Mouse (Mus musculus) left cerebral cortex, postnatal 36 days (tissue): Measurements from ENCODE around the gene Insl3. TPM values are rescaled to one million over a fixed set of nuclear protein-coding genes. Genes with fewer than 3 reads are reported as not detected.
"Not testable (repeated sequence)": the region's sequence is repeated elsewhere in the genome, so short reads cannot be mapped to it uniquely, and the experiment has no call there.

Experiments used
- DNase-seq, 2 experiments: peaks; one replicate each; pipeline ENCODE4 v3.0.0; 2021 to 2022; ENCODE audit warnings: low spot score in 2 of 2, mixed read lengths in 1 of 2
- intact Hi-C: fragments of 180-260 bp; cut with DNase I; formaldehyde crosslinking; loops from one replicate; pipeline ENCODE4 v1.15.1; 2025
- total RNA-seq, 2 experiments: library from RNA; stranded (reverse); gene quantifications; 2 replicates each; pipeline ENCODE4 v1.2.3; 2021

Insl3 gene
- total RNA-seq, 2 experiments from 2014 or later = 0.59 to 1.9 TPM

DNA sequence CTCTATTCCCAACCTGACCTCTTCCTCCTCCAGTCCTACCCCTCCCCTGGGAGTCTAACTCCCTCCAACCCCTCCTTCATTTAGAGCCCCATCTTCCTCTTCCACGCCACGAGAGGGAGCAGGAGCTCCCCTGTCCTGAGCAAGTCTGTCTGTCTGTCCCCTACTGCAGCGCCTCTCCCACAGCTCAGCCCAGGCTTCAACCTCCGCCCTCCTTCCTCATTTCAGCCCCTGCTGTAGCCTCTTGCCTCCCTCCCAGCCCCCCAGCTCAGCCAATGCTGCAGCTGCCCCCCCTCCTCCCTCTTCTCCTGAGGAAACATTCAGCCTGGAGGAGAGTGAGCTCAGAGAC is 13.0 kb downstream of the Insl3 start:
- intact Hi-C loops = no loop called here
- no peak for DNase-seq

DNA sequence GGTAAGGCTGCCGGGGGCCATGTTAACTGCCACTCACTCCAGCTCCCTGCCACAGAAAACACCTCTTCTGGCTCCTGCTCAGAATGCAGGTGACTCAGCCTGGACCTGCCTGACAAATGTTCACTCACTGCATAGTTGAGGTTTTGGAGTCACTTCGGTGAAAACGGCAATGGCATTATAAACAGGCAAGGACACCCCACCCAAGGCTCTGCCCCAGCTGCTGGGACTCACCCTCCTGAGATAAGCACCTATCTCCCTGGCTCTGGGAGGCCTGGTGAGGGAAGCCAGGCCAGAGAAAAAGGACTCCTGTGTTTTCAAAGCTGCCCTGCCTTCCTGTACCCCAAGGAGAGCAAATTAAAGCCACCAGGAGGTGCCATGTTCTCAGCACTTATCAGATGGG is 13.9 kb downstream of the Insl3 start:
- no peak for DNase-seq
- intact Hi-C loops = no loop called here

GRCm38 (mm10) chr8:71703400-71703799 is 14.4 kb downstream of the Insl3 start:
- DNase-seq, intact Hi-C loops: not testable (repeated sequence)

GRCm38 (mm10) chr8:71707874-71708273 is 18.9 kb downstream of the Insl3 start:
- no peak for DNase-seq
- intact Hi-C loops = loop anchor here (2.0 kb wide), 1 partner anchor 23 kb away; no protein-coding TSS in a partner anchor

DNA sequence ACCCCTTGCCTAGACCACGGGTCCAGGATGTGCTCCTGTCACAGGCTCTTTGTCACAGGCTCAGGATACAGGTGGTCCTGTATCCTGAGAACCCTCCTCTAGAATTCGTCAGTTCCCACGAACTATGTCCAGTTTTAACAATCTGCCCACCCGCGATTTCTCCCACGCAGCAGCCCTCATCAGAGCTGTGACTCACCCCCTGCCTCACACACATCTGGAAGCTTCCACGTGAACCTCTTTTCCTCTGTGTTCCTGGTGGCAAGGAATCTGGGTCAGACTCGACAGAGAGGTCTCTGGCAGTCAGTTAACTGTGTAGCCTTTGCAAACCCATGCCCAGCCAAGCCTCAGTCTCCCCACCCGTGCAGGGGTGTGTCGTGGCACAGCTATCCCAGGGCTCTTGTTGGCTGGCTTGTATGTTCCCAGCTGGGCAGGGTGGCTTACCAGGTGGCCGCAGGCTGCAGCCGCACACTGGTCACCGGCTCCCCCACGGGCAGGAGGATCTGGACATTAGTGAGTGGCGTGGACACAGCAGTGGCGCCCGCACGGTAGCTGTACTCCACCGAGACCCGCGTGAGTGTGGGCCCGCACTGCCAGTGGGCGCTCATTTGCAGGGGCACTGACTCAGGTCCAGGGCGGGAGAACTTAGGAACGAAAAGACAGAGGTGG is 20.3 kb downstream of the Insl3 start:
- intact Hi-C loops = loop anchor here (2.0 kb wide), 1 partner anchor 22 kb away; no protein-coding TSS in a partner anchor
- DNase-seq = no peak

- peak; percentile 76 to 84 for DNase-seq
- intact Hi-C loops = loop anchor here (2.0 kb wide), 1 partner anchor 21 kb away; no protein-coding TSS in a partner anchor
Observed at GRCm38 (mm10) chr8:71709800-71710446, 20.9 kb downstream of the Insl3 start.

DNA sequence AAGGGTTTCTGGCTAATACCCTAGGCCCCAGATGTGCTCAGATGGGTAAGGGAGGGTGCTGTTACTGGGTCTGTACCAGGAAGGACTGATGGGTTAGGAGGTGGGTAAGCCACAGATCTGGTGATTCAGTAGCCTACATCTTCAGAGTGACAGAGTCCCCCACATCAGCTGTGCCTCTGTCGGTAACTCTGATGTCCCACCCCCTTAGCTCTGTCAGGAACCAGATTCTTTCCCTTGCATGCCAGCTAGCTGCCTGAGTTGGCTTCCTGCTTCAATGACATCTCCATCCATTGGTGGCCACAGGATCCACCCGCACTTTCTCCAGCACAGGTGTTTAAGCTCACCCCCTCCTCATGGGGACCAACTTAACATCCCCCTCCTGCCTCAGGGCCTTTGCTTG is 22.6 kb downstream of the Insl3 start:
- no peak for DNase-seq
- intact Hi-C loops = no loop called here

DNA sequence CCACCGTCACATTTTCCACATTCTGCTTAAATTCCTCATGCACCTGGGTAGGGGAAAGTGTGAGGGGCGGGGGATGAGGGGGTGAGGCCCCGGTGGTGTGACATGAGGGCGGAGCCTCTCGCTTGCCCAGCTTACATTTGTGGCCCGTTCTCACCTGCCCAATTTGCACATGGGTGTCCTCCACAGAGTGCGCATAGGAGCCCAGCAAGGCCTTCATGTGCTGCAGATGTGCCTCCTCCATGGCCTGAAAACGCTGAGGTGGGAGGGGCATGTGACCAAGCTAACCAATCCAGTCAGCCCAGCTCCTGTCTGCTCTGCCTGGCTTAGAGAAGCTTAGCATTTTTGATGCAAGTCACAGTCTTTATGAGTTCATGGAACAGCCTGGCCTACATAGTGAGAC is 26.5 kb downstream of the Insl3 start:
- no peak for DNase-seq
- intact Hi-C loops = no loop called here

GRCm38 (mm10) chr8:71716561-71717053 is 27.6 kb downstream of the Insl3 start:
- DNase-seq = no peak
- intact Hi-C loops = no loop called here

- intact Hi-C loops = no loop called here
- DNase-seq = no peak
Observed at GRCm38 (mm10) chr8:71717096-71717495, 28.1 kb downstream of the Insl3 start.

DNA sequence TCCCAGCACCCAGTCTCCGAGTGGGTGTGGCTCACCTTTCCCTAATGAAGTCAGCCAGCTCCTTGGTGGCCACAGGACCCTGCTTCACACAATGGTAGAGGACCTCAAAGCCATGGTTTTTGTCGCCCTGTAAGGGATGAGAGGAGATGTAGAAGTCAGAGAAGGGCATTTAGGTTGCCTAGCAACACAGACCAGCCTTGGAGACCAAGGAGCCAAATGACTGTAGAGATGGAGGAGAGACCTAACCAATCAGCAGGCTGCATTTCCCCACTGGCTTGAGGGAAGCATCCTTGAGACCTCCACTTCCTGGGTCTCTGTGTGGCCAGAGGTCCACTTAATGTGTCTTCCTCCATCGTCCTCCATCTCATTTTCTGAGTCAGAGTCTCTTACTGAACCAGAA is 29.2 kb downstream of the Insl3 start:
- intact Hi-C loops = no loop called here
- DNase-seq = no peak

GRCm38 (mm10) chr8:71719218-71719617 is 30.2 kb downstream of the Insl3 start:
- intact Hi-C loops = no loop called here

DNA sequence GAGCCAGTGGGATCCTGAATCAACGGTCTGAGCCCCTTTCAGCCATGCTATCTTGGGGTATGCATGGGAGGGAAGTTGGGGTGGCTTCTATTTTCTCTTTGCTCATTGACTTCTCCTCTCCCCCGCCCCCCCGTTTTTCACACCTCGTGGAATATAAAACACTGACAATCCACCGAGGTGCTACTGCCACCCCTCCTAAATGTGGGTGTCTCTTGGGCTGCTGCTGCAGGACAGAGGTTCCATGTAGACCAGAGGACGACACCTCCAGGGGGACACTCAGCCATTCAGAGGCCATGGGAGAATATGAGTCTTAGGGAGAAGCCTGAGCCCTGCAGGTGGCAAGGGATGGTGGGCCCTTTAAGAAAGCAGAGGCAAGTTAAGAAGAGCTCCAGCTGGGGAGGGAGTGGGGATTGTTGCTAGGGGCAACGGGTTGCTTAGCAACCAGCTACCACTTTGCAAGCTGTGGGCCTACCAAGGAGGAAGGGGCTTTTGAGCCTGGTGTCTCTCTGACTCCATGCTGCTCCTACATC is 31.0 kb downstream of the Insl3 start:
- intact Hi-C loops = loop anchor here (5.0 kb wide), 1 partner anchor 48 kb away; the partner anchor contains the start of gene Unc13a
- peak; percentile 79 to 80 for DNase-seq

More at GRCm38 (mm10) chr8:71719218-71719617, 30.2 kb downstream of the Insl3 start:
- no peak for DNase-seq

DNA sequence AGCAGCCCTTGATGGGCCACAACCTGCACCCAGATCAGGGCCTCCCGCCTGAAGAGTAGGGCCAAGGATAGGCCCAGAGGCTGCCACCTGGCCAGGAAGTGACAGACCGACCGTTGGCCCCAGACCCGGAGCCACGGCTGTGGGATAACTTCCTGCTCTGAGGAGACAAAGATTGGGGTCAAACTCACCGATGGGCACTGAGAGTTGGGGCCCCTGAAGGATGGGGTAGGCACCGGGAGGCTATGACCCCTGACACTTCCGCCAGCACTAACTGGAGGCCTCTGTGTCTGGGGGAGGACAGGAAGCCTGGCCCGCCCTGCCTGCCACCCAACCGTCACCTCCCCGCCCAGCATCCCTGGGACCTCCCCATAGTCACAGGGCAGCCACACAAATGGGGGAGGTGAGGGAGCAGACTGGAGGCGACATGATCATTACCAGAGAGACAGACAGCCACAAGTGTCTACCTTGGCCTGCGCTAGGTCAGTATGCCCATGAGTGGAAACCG is 34.1 kb downstream of the Insl3 start:
- intact Hi-C loops = loop anchor here (5.0 kb wide), 1 partner anchor 51 kb away; the partner anchor contains the start of gene Unc13a
- DNase-seq = no peak

GRCm38 (mm10) chr8:71724389-71724788 is 35.4 kb downstream of the Insl3 start:
- intact Hi-C loops = loop anchor here (5.0 kb wide), 1 partner anchor 52 kb away; the partner anchor contains the start of gene Unc13a
- DNase-seq = no peak

DNA sequence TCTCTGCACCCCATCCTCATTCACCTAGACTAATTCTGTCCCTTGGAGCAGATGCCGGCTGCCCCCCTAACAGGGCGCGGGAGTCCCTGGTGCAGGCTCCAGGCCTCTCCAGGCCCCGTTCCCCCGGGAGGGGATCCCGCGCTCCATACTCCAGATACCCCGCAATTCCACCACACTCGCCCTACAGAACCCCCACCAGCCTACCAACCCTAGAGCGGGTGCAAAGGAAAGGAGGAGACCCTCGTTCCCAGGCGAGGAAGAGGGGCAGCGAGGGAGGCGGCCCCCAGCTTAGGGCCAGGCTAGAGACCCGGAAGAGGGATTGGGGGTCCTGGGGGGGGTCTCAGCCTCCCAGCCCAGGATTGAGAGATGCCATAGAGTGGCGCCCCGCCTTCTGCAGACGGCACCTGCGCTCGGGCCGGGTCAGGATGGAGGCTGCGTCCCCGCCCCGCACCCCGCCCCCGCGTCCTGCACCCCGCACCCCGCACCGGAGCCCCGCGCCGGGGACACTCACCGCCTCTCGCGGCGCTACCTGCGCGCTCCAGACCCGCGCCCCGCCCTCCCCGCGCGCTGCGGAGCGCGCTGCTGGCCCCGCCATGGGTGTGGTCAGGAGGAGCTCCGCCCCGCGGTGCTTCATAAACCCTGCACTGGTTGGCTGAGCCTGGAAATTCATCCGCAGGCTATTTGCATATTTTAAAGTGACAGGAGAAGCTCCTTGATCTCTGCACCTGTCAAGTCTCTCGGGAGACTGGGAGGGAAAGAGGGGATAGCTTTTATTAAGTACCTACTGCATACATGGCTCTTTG is 36.3 kb downstream of the Insl3 start, which contains the start of gene Fcho1:
Fcho1 (minus strand) TSS at position 595 of the 803 bp plus-strand sequence.
- intact Hi-C loops = no loop called here
- DNase-seq = peak; percentile 73 to 85

GRCm38 (mm10) chr8:71728240-71728785 is 39.3 kb downstream of the Insl3 start:
- peak in 1 of 2 experiments; percentile 54 for DNase-seq
- intact Hi-C loops = no loop called here

DNA sequence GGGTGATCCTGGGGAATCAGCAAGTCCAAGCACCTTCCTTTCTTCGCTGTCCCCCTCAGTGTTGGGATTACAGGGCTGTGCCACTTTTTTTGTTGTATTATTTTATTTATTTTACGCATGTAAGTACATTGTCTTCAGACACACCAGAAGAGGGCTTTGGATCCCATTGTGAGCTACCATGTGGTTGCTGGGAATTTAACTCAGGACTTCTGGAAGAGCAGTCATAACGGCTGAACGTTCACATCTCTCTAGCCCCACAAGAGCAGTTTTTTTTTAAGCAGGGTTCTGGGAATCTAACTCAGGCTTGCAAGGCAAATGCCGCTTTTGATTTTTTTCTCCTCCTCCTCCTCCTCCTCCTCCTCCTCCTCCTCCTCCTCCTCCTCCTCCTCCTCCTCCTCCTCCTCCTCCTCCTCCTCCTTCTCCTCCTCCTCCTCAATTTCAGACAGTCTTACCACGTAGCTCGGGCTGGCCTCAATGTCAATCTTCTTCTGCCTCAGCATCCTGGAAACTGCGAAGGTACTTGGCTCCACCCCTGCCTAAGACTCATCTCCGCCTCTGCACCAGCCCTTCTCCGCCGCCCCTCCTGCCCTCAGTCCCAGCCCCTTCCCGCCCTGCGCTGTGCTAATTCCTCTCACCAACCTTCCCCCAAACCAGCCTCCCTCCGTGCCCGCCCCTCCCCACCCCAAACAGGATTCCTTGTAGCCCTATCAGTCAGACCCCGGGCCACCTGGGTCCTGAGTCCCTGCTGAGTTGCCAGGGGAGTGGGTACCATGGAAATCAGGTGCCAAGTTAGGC is 40.0 kb downstream of the Insl3 start:
- intact Hi-C loops = no loop called here

More for the DNA sequence above, 40.0 kb downstream of the Insl3 start:
- peak in 1 of 2 experiments; percentile 25 for DNase-seq
